Mouse (Mus musculus) CH12.LX (cell line): Measurements from ENCODE around the gene Zic5. TPM values are rescaled to one million over a fixed set of nuclear protein-coding genes. Genes with fewer than 3 reads are reported as not detected.

Source experiments
- DNase-seq: peaks from one replicate; pipeline ENCODE4 v3.0.0-alpha.2; 2013; ENCODE audit errors: extremely low read depth
- H3K27ac ChIP-seq: 2 replicates; pipeline ENCODE4 v1.5.1; 2012; ENCODE audit warnings: low read depth, mild to moderate bottlenecking, control low read depth, moderate library complexity; ENCODE audit not compliant: insufficient read depth
- H3K27me3 ChIP-seq: replicated peaks from 2 replicates; pipeline ENCODE3; 2012; ENCODE audit warnings: inconsistent platforms
- H3K36me3 ChIP-seq, 2 experiments: replicated peaks in 1 of 2; 2 replicates each; pipeline versions ENCODE3 to v1.6.1; 2012; ENCODE audit warnings: inconsistent platforms in 1 of 2, low read length in 1 of 2, mild to moderate bottlenecking in 1 of 2, mixed read lengths in 1 of 2, moderate library complexity in 1 of 2; ENCODE audit not compliant: control insufficient read depth in 1 of 2, insufficient read depth in 1 of 2
- H3K4me1 ChIP-seq, 2 experiments: 2 replicates each; pipeline ENCODE4 v1.6.1; 2012; ENCODE audit warnings: inconsistent platforms in 1 of 2, moderate library complexity in 1 of 2; ENCODE audit not compliant: insufficient read depth in 2 of 2, control insufficient read depth in 1 of 2
- H3K4me2 ChIP-seq: 2 replicates; pipeline ENCODE4 v1.6.1; 2012; ENCODE audit warnings: low read depth, mild to moderate bottlenecking, control low read depth; ENCODE audit not compliant: poor library complexity, insufficient read depth, severe bottlenecking
- H3K4me3 ChIP-seq, 3 experiments: fragments of 150-350 bp in 1 of 3; sonication (generic) in 1 of 3; replicated peaks in 1 of 3; 2 replicates each; pipeline versions ENCODE3 to v1.5.1; 2011 to 2012; ENCODE audit warnings: low read depth in 2 of 3, low read length in 2 of 3, mild to moderate bottlenecking in 2 of 3, moderate library complexity in 2 of 3, control low read depth in 1 of 3, improper control_type of control experiment in 1 of 3, inconsistent platforms in 1 of 3, mixed read lengths in 1 of 3; ENCODE audit not compliant: poor library complexity in 1 of 3
- H3K79me2 ChIP-seq: replicated peaks from 2 replicates; pipeline ENCODE4 v1.6.1; 2012; ENCODE audit warnings: mild to moderate bottlenecking, moderate library complexity; ENCODE audit not compliant: control insufficient read depth, poor library complexity, insufficient read depth, severe bottlenecking; ENCODE audit errors: extremely low read depth
- H3K9ac ChIP-seq: 2 replicates; pipeline ENCODE4 v1.6.1; 2012; ENCODE audit warnings: low read depth, mild to moderate bottlenecking, control low read depth, moderate library complexity; ENCODE audit not compliant: insufficient read depth
- H3K9me3 ChIP-seq: replicated peaks from 2 replicates; pipeline ENCODE3; 2012; ENCODE audit warnings: low read length, inconsistent platforms, mixed read lengths
- BHLHE40 ChIP-seq: IDR thresholded peaks from 2 replicates; pipeline ENCODE4 v1.6.1; 2011; ENCODE audit warnings: mild to moderate bottlenecking, low read depth, low read length, improper control_type of control experiment
- CHD1 ChIP-seq: IDR thresholded peaks from 2 replicates; pipeline ENCODE4 v1.6.1; 2012; ENCODE audit warnings: low read depth, low read length, improper control_type of control experiment, inconsistent platforms
- CHD2 ChIP-seq: IDR thresholded peaks from 2 replicates; pipeline ENCODE4 v1.6.1; 2011; ENCODE audit warnings: low read length, improper control_type of control experiment
- CTCF ChIP-seq, 2 experiments: IDR thresholded peaks in 1 of 2; conservative IDR thresholded peaks in 1 of 2; 2 replicates each; pipeline ENCODE4 v1.5.1; 2011 to 2012; ENCODE audit warnings: low read depth in 2 of 2, low read length in 2 of 2, improper control_type of control experiment in 1 of 2, inconsistent platforms in 1 of 2, mild to moderate bottlenecking in 1 of 2, moderate library complexity in 1 of 2
- E2F4 ChIP-seq: IDR thresholded peaks from 2 replicates; pipeline ENCODE4 v1.6.1; 2011; ENCODE audit warnings: low read depth, low read length, improper control_type of control experiment; ENCODE audit not compliant: insufficient replicate concordance
- ELF1 ChIP-seq: IDR thresholded peaks from 2 replicates; pipeline ENCODE4 v1.6.1; 2014; ENCODE audit warnings: low read depth, mild to moderate bottlenecking, inconsistent platforms, low read length, improper control_type of control experiment
- EP300 ChIP-seq: IDR thresholded peaks from 2 replicates; pipeline ENCODE4 v1.6.1; 2011; ENCODE audit warnings: low read length, improper control_type of control experiment
- IRF4 ChIP-seq: IDR thresholded peaks from 2 replicates; pipeline ENCODE4 v1.6.1; 2014; ENCODE audit warnings: low read depth, mild to moderate bottlenecking, inconsistent platforms, low read length, improper control_type of control experiment
- KAT2A ChIP-seq: IDR thresholded peaks from 2 replicates; pipeline ENCODE4 v1.6.1; 2012; ENCODE audit warnings: low read length, improper control_type of control experiment, inconsistent platforms; ENCODE audit not compliant: insufficient replicate concordance
- MAFK ChIP-seq: IDR thresholded peaks from 2 replicates; pipeline ENCODE4 v1.6.1; 2011; ENCODE audit warnings: low read length, improper control_type of control experiment; ENCODE audit not compliant: insufficient replicate concordance
- MEF2A ChIP-seq: IDR thresholded peaks from 2 replicates; pipeline ENCODE4 v1.6.1; 2014; ENCODE audit warnings: low read depth, mild to moderate bottlenecking, inconsistent platforms, low read length, improper control_type of control experiment, borderline replicate concordance
- MXI1 ChIP-seq: IDR thresholded peaks from 2 replicates; pipeline ENCODE4 v1.6.1; 2011; ENCODE audit warnings: mild to moderate bottlenecking, low read depth, low read length, improper control_type of control experiment
- NELFE ChIP-seq: IDR thresholded peaks from 2 replicates; pipeline ENCODE4 v1.6.1; 2011; ENCODE audit warnings: low read depth, low read length, improper control_type of control experiment
- PAX5 ChIP-seq: IDR thresholded peaks from 2 replicates; pipeline ENCODE4 v1.6.1; 2012; ENCODE audit warnings: low read length, inconsistent platforms, mixed read lengths
- POLR2A ChIP-seq: IDR thresholded peaks from 2 replicates; pipeline ENCODE4 v1.6.1; 2011; ENCODE audit warnings: low read depth, mild to moderate bottlenecking, improper control_type of control experiment, low read length
- POLR2AphosphoS2 ChIP-seq: IDR thresholded peaks from 2 replicates; pipeline ENCODE4 v1.6.1; 2011; ENCODE audit warnings: low read depth, low read length, improper control_type of control experiment
- RCOR1 ChIP-seq: conservative IDR thresholded peaks from 2 replicates; pipeline ENCODE4 v1.6.1; 2012; ENCODE audit warnings: low read depth, mild to moderate bottlenecking, inconsistent platforms, low read length, improper control_type of control experiment
- SIN3A ChIP-seq: IDR thresholded peaks from 2 replicates; pipeline ENCODE4 v1.6.1; 2012; ENCODE audit warnings: low read length, improper control_type of control experiment, inconsistent platforms
- USF1 ChIP-seq: IDR thresholded peaks from 2 replicates; pipeline ENCODE4 v1.6.1; 2014; ENCODE audit warnings: low read depth, mild to moderate bottlenecking, inconsistent platforms, low read length, improper control_type of control experiment
- USF2 ChIP-seq: conservative IDR thresholded peaks from 2 replicates; pipeline ENCODE4 v1.6.1; 2011; ENCODE audit warnings: low read depth, low read length, improper control_type of control experiment
- dilution Hi-C: fragments of 300-500 bp; cut with MboI; formaldehyde crosslinking; loops from 2 replicates; pipeline ENCODE4 v1.14.3; 2020; ENCODE audit warnings: low sequenced_read_pairs; ENCODE audit not compliant: extremely low pct_unique_long_range_greater_than_20kb, extremely low pct_ligation_motif_present
- in situ Hi-C: fragments of 300-500 bp; cut with MboI; formaldehyde crosslinking; loops from 3 replicates; pipeline ENCODE4 v1.14.3; 2019; ENCODE audit warnings: low sequenced_read_pairs, low pct_ligation_motif_present, low pct_unique_long_range_greater_than_20kb, mixed read lengths
- polyA plus RNA-seq: library from polyadenylated mRNA; unstranded; fragments of >175 nt; gene quantifications from 2 replicates; pipeline ENCODE4 v1.2.1, GENCODE M21; 2012; ENCODE audit warnings: low read depth; ENCODE audit not compliant: insufficient read length
- total RNA-seq, 2 experiments: library from RNA; depleted of rRNA; stranded (reverse); fragments of 300-350 nt in 1 of 2; fragments of >200 nt in 1 of 2; gene quantifications; 2 replicates each; pipeline ENCODE4 v1.2.3; 2012 to 2014

Gene Zic5
- total and polyA plus RNA-seq, 3 experiments = 1.3 to 9.1 (median 1.5) TPM

- H3K4me1 ChIP-seq = no peaks in the 10 kb centered on the region
- no peaks in the 10 kb centered on the region for H3K27me3 ChIP-seq
- no peak overlapping the region for H3K4me3 ChIP-seq
- DNase-seq = no peak
- dilution Hi-C loops = no loop called here
- no peak for TF ChIP-seq CHD1
- no peak for TF ChIP-seq USF2
- no peak for TF ChIP-seq USF1
- no peak for TF ChIP-seq E2F4
- TF ChIP-seq IRF4 = no peak
- TF ChIP-seq BHLHE40 = no peak
- no peak for TF ChIP-seq MAFK
- TF ChIP-seq EP300 = no peak
- TF ChIP-seq, all 38 proteins: peak for 0
- Histone ChIP-seq H3K9me3 (peaks cover 31% of the 10 kb centered on the region), H3K36me3 (no peaks in the 10 kb centered on the region), H3K79me2 (no peaks in the 10 kb centered on the region), H3K4me2 (no peak overlapping the region), H3K27ac (no peak overlapping the region), H3K9ac (no peak overlapping the region)
- in situ Hi-C loops = no loop called here
These were observed 12.6 kb upstream of the Zic5 start for GRCm38 (mm10) chr14:122477971-122478573.

- no peak for DNase-seq
- dilution Hi-C loops = no loop called here
- no peak overlapping the region for H3K4me2 ChIP-seq
- peaks cover 31% of the 10 kb centered on the region for H3K9me3 ChIP-seq
- no peaks in the 10 kb centered on the region for H3K27me3 ChIP-seq
- H3K4me3 ChIP-seq = no peak overlapping the region
- H3K27ac ChIP-seq = no peak overlapping the region
- no peak overlapping the region for H3K9ac ChIP-seq
- TF ChIP-seq E2F4 = no peak
- TF ChIP-seq ELF1 = no peak
- TF ChIP-seq SIN3A = no peak
- no peak for TF ChIP-seq CTCF (conservative IDR thresholded peaks at IDR 0.05 in 1 of 2, IDR thresholded peaks at IDR 0.05 in 1 of 2; ENCODE audit: low read depth in 2 of 2, low read length in 2 of 2)
- no peak for TF ChIP-seq PAX5
- TF ChIP-seq MXI1 = no peak
- TF ChIP-seq CHD2 = no peak
- TF ChIP-seq POLR2A = no peak
- TF ChIP-seq POLR2AphosphoS2 = no peak
- no peak for TF ChIP-seq MEF2A
- no peak for TF ChIP-seq RCOR1
- TF ChIP-seq NELFE = no peak
- TF ChIP-seq KAT2A = no peak
- H3K79me2 ChIP-seq = no peaks in the 10 kb centered on the region
- H3K4me1 ChIP-seq = no peaks in the 10 kb centered on the region
- in situ Hi-C loops = no loop called here
- H3K36me3 ChIP-seq = no peaks in the 10 kb centered on the region
These were observed 11.8 kb upstream of the Zic5 start for GRCm38 (mm10) chr14:122477261-122477671.
